Mouse (Mus musculus) forebrain, embryonic 10.5 days (tissue): ENCODE results near the gene Dhx30. TPM values are rescaled to one million over a fixed set of nuclear protein-coding genes. Genes with fewer than 3 reads are reported as not detected.
"Not testable (repeated sequence)": the region's sequence is repeated elsewhere in the genome, so short reads cannot be mapped to it uniquely, and the experiment has no call there.

ENCODE experiments used
- DNase-seq: peaks from one replicate; pipeline ENCODE4 v3.0.0-alpha.2; 2017; ENCODE audit warnings: low spot score; ENCODE audit errors: extremely low spot score
- H3K27ac ChIP-seq: fragments of 300-500 bp; sonication (generic); 2 replicates; pipeline ENCODE4 v1.5.1; 2016; ENCODE audit warnings: mild to moderate bottlenecking
- H3K27me3 ChIP-seq: fragments of 300-500 bp; sonication (generic); 2 replicates; pipeline ENCODE4 v1.6.1; 2016; ENCODE audit warnings: mild to moderate bottlenecking; ENCODE audit not compliant: poor library complexity, severe bottlenecking
- H3K36me3 ChIP-seq: fragments of 300-500 bp; sonication (generic); replicated peaks from 2 replicates; pipeline ENCODE4 v1.6.1; 2016; ENCODE audit warnings: mild to moderate bottlenecking, moderate library complexity
- H3K4me1 ChIP-seq: fragments of 300-500 bp; sonication (generic); 2 replicates; pipeline ENCODE4 v1.6.1; 2016
- H3K4me3 ChIP-seq: fragments of 300-500 bp; sonication (generic); 2 replicates; pipeline ENCODE4 v1.5.1; 2016; ENCODE audit warnings: mild to moderate bottlenecking, moderate library complexity
- H3K9me3 ChIP-seq: fragments of 300-500 bp; sonication (generic); 2 replicates; pipeline ENCODE4 v1.6.1; 2016; ENCODE audit warnings: mild to moderate bottlenecking, moderate library complexity
- WGBS: fragments of 180-500 bp; shearing (Covaris S2); methylation state at CpG from one replicate; pipeline ENCODE4 v1.1.7; 2016; 5-methylcytosine and 5-hydroxymethylcytosine counted together
- polyA plus RNA-seq: library from polyadenylated mRNA; unstranded; fragments of >200 nt; fragmentation: Nextera tagmentation; extraction: Ambion mirVana; gene quantifications from 2 replicates; pipeline ENCODE4 v1.2.1, GENCODE M21; 2016

Dhx30 gene
- polyA plus RNA-seq, 1 experiment from 2014 or later: 200 TPM

DNA sequence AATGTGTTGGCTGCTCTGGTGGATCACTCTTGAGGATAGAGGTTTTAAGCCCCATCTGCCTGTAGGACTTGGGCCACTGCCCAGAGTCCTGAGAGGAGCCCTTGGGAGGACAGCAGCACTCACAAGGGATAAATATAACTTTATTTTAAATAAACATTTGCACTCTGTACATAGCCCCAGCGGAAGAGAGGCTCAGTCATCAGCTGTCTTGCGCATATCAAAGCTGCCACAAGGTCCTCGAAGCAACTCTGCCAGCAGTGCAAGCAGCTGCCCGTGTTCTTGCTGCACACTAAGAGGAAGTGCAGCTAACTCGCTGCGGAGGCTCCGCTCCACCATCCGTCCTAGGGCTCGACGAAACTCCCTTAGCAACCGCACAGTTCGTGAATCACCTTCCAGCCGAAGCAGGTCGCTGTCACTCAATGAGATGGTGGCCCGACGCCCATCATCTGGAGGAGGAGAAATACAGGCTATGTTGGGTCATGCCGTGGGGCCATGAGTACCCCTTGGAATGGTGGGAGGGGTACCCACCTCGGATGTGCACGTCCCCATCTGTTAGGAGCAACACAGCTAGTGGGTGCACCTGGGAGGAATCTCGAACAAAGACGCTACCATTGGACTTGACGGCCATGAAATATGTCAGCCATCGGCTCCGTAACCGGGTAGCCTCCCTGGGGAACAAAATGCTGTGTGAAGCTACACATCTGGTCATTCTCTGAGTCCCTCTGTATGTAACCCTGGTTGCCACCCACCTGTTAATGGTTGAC is 33.2 kb downstream of the Dhx30 start:
- no peak overlapping the region for H3K27ac ChIP-seq
- no peak overlapping the region for H3K4me3 ChIP-seq
- 94% methylated on average over 25 of the region's 25 CpGs for WGBS
- no peak for DNase-seq
- H3K36me3 ChIP-seq: peaks cover 100% of the 10 kb centered on the region
- H3K27me3 ChIP-seq: no peaks in the 10 kb centered on the region
- no peaks in the 10 kb centered on the region for H3K4me1 ChIP-seq
- H3K9me3 ChIP-seq: no peaks in the 10 kb centered on the region

DNA sequence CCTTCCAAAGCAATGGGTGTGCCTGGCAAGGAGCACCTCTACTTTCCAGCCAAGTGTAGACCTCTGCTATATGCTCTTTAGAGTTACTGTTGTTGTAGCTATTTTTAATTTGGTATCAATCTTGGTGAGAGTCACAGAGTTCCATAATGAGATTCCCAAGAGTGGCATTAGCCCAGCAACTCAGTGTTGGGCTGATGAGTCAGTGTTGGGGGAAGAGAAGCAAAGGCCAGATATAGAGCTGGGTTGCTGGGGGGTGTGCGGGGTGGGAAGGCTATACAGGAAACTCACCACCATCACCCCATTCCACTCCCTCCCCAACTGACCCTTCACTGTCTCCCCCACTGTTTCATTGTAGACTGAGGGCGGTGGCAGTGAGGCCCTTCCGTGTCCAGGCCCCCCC is 36.6 kb downstream of the Dhx30 start:
- H3K27me3 ChIP-seq: no peaks in the 10 kb centered on the region
- H3K36me3 ChIP-seq: peaks cover 87% of the 10 kb centered on the region
- no peaks in the 10 kb centered on the region for H3K9me3 ChIP-seq

GRCm38 (mm10) chr9:110076468-110076867 is 41.2 kb downstream of the Dhx30 start:
- not testable (repeated sequence) for DNase-seq, H3K27me3 ChIP-seq, H3K9me3 ChIP-seq, H3K4me1 ChIP-seq, H3K27ac ChIP-seq, H3K4me3 ChIP-seq
- peaks cover 74% of the 10 kb centered on the region for H3K36me3 ChIP-seq
- 86% methylated on average over 5 of the region's 7 CpGs for WGBS

More for the DNA sequence above, 36.6 kb downstream of the Dhx30 start:
- DNase-seq: no peak
- no peaks in the 10 kb centered on the region for H3K4me1 ChIP-seq
- H3K4me3 ChIP-seq: no peak overlapping the region
- 79% methylated on average over 3 of the region's 3 CpGs for WGBS
- H3K27ac ChIP-seq: 0 out of 2 replicates have a peak overlapping the region, but pooled peaks have one; percentile 44

DNA sequence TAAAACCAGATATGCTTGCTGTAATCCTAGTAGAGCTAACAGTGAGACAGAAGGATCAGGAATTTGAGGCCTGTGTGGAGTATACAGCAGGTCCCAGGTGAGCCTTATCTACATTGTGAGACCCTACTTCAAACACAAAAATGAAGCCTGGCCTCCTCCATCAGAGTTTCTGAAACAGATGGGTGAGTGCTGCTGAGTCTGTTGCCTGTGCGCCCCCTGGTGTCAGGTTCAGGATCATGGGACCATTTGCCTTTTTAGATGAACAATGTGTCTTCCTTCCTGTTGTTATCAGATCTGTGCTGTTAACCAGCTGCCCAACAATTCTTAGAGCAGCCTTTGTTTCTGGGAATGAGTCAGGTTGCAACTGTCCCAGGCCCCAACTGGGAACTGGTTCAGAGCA is 45.8 kb downstream of the Dhx30 start:
- peaks cover 76% of the 10 kb centered on the region for H3K36me3 ChIP-seq
- no peak overlapping the region for H3K4me3 ChIP-seq
- no peaks in the 10 kb centered on the region for H3K9me3 ChIP-seq
- no peaks in the 10 kb centered on the region for H3K4me1 ChIP-seq
- no peak overlapping the region for H3K27ac ChIP-seq
- peak; percentile 68 for DNase-seq
- WGBS: 0% methylated on average over 1 of the region's 1 CpGs
- H3K27me3 ChIP-seq: no peaks in the 10 kb centered on the region

DNA sequence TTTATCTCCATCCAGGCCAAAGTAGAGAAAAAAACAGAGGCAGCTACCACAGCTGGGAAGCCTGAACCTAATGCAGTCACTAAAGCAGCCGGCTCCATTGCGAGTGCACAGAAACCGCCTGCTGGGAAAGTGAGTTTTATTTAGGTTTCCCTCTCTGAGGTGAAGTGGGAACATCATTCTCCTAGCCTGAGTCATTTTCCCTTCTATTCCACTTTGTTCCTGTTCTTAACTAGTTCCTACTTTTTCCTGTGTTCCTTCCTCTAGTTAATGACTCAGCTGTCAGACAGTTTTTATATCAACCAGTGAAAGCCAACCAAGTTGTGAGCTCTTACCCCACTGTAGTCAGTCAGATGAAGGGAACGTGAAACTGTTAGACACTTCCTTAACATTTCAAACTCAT is 46.6 kb downstream of the Dhx30 start:
- H3K36me3 ChIP-seq: peaks cover 82% of the 10 kb centered on the region
- no peak overlapping the region for H3K27ac ChIP-seq
- no peak overlapping the region for H3K4me3 ChIP-seq
- H3K4me1 ChIP-seq: no peaks in the 10 kb centered on the region
- H3K9me3 ChIP-seq: no peaks in the 10 kb centered on the region
- WGBS: 94% methylated on average over 4 of the region's 4 CpGs
- no peak for DNase-seq
- no peaks in the 10 kb centered on the region for H3K27me3 ChIP-seq

GRCm38 (mm10) chr9:110070358-110070757 is 47.3 kb downstream of the Dhx30 start:
- peaks cover 84% of the 10 kb centered on the region for H3K36me3 ChIP-seq
- no peaks in the 10 kb centered on the region for H3K27me3 ChIP-seq
- 89% methylated on average over 9 of the region's 9 CpGs for WGBS
- no peak for DNase-seq
- no peak overlapping the region for H3K4me3 ChIP-seq
- H3K27ac ChIP-seq: no peak overlapping the region
- no peaks in the 10 kb centered on the region for H3K9me3 ChIP-seq
- no peaks in the 10 kb centered on the region for H3K4me1 ChIP-seq

DNA sequence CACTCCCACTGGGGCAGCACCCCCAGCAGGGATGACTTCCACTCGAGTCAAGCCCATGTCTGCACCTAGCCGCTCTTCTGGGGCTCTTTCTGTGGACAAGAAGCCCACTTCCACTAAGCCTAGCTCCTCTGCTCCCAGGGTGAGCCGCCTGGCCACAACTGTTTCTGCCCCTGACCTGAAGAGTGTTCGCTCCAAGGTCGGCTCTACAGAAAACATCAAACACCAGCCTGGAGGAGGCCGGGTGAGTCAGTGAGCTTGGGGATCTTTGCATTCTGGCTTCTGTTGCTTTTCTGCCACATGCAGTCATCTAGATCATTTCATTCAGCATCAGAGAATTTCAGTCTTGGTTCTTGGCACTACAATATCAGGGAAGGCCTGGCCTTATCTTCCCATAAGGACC is 48.9 kb downstream of the Dhx30 start:
- no peaks in the 10 kb centered on the region for H3K9me3 ChIP-seq
- H3K27me3 ChIP-seq: no peaks in the 10 kb centered on the region
- DNase-seq: no peak
- H3K4me3 ChIP-seq: no peak overlapping the region
- H3K27ac ChIP-seq: no peak overlapping the region
- no peaks in the 10 kb centered on the region for H3K4me1 ChIP-seq
- WGBS: 90% methylated on average over 6 of the region's 6 CpGs
- peaks cover 82% of the 10 kb centered on the region for H3K36me3 ChIP-seq

DNA sequence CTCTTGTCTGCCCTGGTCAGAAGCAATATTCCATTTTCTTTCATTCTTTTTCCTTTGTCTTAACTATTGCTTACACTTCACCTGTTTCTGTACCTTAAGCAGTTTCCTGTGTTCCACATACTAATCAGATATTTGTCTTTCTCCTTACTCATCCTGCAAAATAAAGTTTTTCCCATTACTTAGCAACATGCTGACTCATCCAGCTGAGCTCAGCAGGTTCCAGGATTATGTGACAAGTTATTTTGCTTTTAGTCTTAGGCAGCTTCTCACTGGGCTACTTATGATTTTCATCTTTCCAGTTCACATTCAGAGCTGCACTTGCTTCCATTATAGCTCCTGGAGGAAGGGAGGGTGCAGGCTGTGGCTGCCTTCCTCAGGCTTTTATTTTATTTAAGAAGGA is 53.0 kb downstream of the Dhx30 start:
- H3K4me3 ChIP-seq: no peak overlapping the region
- peaks cover 51% of the 10 kb centered on the region for H3K36me3 ChIP-seq
- H3K27me3 ChIP-seq: no peaks in the 10 kb centered on the region
- H3K4me1 ChIP-seq: no peaks in the 10 kb centered on the region
- H3K27ac ChIP-seq: no peak overlapping the region
- no peak for DNase-seq
- no peaks in the 10 kb centered on the region for H3K9me3 ChIP-seq

- DNase-seq: no peak
- 96% methylated on average over 6 of the region's 6 CpGs for WGBS
- no peak overlapping the region for H3K27ac ChIP-seq
- H3K9me3 ChIP-seq: no peaks in the 10 kb centered on the region
- no peak overlapping the region for H3K4me3 ChIP-seq
- H3K4me1 ChIP-seq: no peaks in the 10 kb centered on the region
- H3K36me3 ChIP-seq: peaks cover 33% of the 10 kb centered on the region
- no peaks in the 10 kb centered on the region for H3K27me3 ChIP-seq
Observed at GRCm38 (mm10) chr9:110062861-110063260, 54.8 kb downstream of the Dhx30 start.

DNA sequence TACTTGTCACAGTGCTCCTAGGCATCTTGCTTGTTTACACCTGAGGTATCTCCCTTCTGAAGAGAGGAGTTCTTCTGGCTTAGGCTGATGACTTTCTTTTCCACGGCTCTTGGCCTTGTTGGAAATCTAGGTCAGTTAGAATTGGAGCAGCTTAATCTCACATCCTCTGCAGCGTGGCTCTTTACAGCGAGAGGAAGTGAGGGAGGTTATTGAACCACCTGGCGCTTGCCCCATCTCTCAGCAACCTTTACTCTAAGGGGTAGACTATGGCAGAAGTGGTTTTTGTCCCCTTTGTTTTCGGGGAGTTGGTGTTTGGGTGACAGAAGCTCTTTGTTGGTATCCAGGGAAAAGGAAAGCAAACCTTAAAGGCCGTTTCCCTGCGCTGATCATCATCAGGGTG is 55.2 kb downstream of the Dhx30 start:
- Histone ChIP-seq H3K36me3 (peaks cover 29% of the 10 kb centered on the region), H3K27ac (no peak overlapping the region), H3K4me3 (no peak overlapping the region), H3K4me1 (no peaks in the 10 kb centered on the region), H3K9me3 (no peaks in the 10 kb centered on the region), H3K27me3 (no peaks in the 10 kb centered on the region)
- DNase-seq: no peak
- 86% methylated on average over 7 of the region's 7 CpGs for WGBS

- WGBS: 78% methylated on average over 2 of the region's 2 CpGs
- DNase-seq: no peak
- Histone ChIP-seq H3K4me3 (no peak overlapping the region), H3K36me3 (peaks cover 16% of the 10 kb centered on the region), H3K27me3 (no peaks in the 10 kb centered on the region), H3K4me1 (peaks cover 7% of the 10 kb centered on the region; the same call in 1 of the 2 replicates), H3K9me3 (no peaks in the 10 kb centered on the region), H3K27ac (no peak overlapping the region)
Observed at GRCm38 (mm10) chr9:110060761-110061160, 56.9 kb downstream of the Dhx30 start.

DNA sequence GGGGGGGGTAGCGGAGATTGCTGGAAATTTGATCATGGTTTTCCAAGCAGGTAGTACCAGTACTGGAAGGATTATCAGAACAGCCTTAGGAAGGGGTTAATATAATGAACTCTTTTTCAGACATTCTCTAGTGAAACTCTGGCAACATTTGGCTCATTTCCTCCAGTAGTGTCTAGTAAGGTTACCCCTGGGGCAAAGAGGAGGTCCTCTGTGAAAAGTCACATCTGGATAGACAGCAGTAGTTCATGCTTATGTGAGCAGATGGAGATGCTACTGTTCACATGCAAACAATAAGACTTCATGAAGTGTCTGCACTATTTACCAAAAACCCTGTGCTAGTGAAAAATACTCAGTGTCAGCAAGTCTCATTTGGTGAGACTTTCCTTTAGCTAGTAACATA is 60.4 kb downstream of the Dhx30 start:
- DNase-seq: no peak
- Histone ChIP-seq H3K4me1 (peaks cover 41% of the 10 kb centered on the region), H3K27me3 (no peaks in the 10 kb centered on the region), H3K4me3 (no peak overlapping the region), H3K36me3 (no peaks in the 10 kb centered on the region), H3K9me3 (no peaks in the 10 kb centered on the region), H3K27ac (no peak overlapping the region)
- WGBS: 88% methylated on average over 1 of the region's 1 CpGs

DNA sequence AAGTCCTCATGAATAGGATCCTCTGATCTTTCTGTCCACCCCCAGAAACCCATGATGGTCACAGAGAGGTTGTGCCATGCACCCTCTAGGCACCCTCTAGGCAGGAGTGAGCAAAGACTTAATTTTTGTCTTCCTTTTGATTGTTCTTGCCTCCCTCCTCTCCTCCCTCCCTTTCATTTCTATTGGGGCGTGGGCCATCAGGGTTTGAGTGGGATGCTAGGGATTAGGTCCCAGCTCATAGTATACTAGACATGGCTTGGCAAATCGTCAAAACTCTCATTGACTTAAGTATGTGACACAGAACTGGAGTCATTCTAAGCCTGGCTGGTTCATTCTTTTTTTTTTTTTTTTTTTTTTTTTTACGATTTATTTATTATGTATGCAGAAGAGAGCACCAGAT is 62.8 kb downstream of the Dhx30 start:
- WGBS: 73% methylated on average over 3 of the region's 3 CpGs
- DNase-seq: no peak
- Histone ChIP-seq H3K4me1 (peaks cover 61% of the 10 kb centered on the region), H3K27ac (peak overlapping the region; percentile 79), H3K4me3 (peak overlapping the region; percentile 36; the same call in 1 of the 2 replicates), H3K27me3 (no peaks in the 10 kb centered on the region), H3K36me3 (no peaks in the 10 kb centered on the region), H3K9me3 (no peaks in the 10 kb centered on the region)

DNA sequence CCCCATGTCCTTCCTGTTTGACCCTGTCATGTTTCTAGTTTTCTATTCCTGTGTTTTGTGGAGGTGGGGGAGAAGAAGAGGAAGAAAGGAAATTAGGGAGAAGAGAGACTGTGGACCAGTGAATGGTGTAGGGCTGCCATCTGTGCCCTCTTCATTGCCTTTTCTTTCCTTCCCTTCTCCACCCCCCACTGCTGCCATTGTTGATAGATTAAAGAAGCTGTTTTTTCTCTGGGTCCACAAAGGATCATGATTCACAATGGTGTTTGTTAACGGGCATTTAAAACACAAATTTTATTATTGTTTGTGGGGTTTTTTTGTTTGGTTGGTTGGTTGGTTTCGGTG is 63.6 kb downstream of the Dhx30 start:
- no peak for DNase-seq
- Histone ChIP-seq H3K36me3 (no peaks in the 10 kb centered on the region), H3K27me3 (no peaks in the 10 kb centered on the region), H3K9me3 (no peaks in the 10 kb centered on the region), H3K4me1 (peaks cover 61% of the 10 kb centered on the region), H3K4me3 (peak overlapping the region; percentile 36), H3K27ac (peak overlapping the region; percentile 79; the same call in 1 of the 2 replicates)
- WGBS: 25% methylated on average over 2 of the region's 2 CpGs
